Mouse (Mus musculus) liver, embryonic 14.5 days (tissue): ENCODE measurements around the gene Ncam1.

ENCODE experiments used
- CTCF ChIP-seq: IDR thresholded peaks from 2 replicates; pipeline ENCODE4 v1.5.1; 2016; ENCODE audit warnings: antibody characterized with exemption, low read depth, control low read depth
- EP300 ChIP-seq: IDR thresholded peaks from 2 replicates; pipeline ENCODE4 v1.6.1; 2016; ENCODE audit warnings: antibody characterized with exemption, low read depth

- no peak for TF ChIP-seq CTCF
- TF ChIP-seq EP300: no peak
These were observed 91.1 kb downstream of the Ncam1 start for GRCm38 (mm10) chr9:49707646-49708045.
